Mouse (Mus musculus): ENCODE measurements around the gene Rap1gds1. TPM values are rescaled to one million over a fixed set of nuclear protein-coding genes. Genes with fewer than 3 reads are reported as not detected.
A peak's percentile ranks its signal among the peaks of the same experiment; 100 is the strongest.

The Rap1gds1 gene
- polyA plus RNA-seq, 1 experiment from 2014 or later = 14.6 TPM

- Histone ChIP-seq H3K27me3 (no peaks in the 10 kb centered on the region), H3K4me3 (replicated peaks) (no peak overlapping the region), H3K4me2 (no peak overlapping the region), H3K27ac (replicated peaks) (no peak overlapping the region), H3K9ac (no peak overlapping the region), H3K4me1 (replicated peaks) (no peaks in the 10 kb centered on the region), H3K9me3 (replicated peaks) (no peaks in the 10 kb centered on the region), H3K36me3 (replicated peaks) (no peaks in the 10 kb centered on the region)
- no peak for ATAC-seq (ENCODE audit: insufficient read depth)
- 53% methylated on average over 3 of the region's 3 CpGs for WGBS (ENCODE audit: insufficient replicate concordance)
These were observed 13.5 kb upstream of the Rap1gds1 start for GRCm38 (mm10) chr3:139088526-139088925.

GRCm38 (mm10) chr3:139083778-139084539, 9.0 kb upstream of the Rap1gds1 start:
- no peaks in the 10 kb centered on the region for H3K36me3 ChIP-seq (replicated peaks)
- no peaks in the 10 kb centered on the region for H3K27me3 ChIP-seq
- H3K4me1 ChIP-seq (replicated peaks) = no peaks in the 10 kb centered on the region
- ATAC-seq (ENCODE audit: insufficient read depth) = no peak
- H3K9ac ChIP-seq = no peak overlapping the region
- H3K4me2 ChIP-seq = no peak overlapping the region
- H3K27ac ChIP-seq (replicated peaks) = no peak overlapping the region
- H3K9me3 ChIP-seq (replicated peaks) = no peaks in the 10 kb centered on the region
- WGBS (ENCODE audit: insufficient replicate concordance) = 40% methylated on average over 5 of the region's 5 CpGs
- H3K4me3 ChIP-seq (replicated peaks) = no peak overlapping the region

DNA sequence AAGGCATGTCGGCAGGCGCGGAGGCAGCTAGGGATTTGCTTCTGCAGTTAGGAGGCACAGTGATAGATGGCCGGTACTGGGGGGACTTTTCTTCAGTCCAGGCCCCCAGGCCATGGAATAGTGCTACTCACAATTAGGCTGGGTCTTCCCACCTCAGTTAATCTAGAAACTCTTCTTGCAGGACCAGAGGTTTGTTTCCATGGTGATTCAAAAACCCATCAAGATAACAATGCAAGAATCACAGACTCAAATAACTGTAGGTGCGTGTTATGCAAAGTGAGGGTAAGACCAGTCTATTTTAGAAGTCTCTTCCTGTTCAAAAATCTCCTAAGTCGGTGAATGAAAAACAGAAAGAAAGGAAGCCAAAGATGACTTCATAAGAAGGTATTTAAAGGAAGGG, 4.8 kb upstream of the Rap1gds1 start:
- H3K4me1 ChIP-seq (replicated peaks) = peaks cover 14% of the 10 kb centered on the region
- 77% methylated on average over 6 of the region's 6 CpGs for WGBS (ENCODE audit: insufficient replicate concordance)
- no peak for ATAC-seq (ENCODE audit: insufficient read depth)

DNA sequence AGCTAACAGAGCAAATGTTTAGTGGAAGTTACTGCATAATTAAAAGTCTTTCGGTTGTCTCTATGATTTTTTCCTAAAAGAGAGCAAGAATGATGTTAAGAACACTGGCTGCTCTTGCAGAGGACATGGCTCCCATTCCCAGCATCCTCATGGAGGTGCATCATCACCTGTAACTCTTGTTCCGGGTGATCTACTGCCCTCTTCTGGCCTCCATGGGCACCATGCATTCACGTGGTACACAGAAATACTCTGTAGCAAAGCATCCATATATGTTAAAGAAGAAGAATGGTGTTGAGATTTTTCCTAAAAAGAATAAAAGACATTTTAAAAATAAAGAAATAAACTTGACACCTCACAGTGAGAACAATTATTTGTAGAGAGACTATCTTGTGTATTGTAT, 3.0 kb upstream of the Rap1gds1 start:
- no peak for ATAC-seq (ENCODE audit: insufficient read depth)
- Histone ChIP-seq H3K36me3 (replicated peaks) (no peaks in the 10 kb centered on the region), H3K9me3 (replicated peaks) (no peaks in the 10 kb centered on the region), H3K9ac (no peak overlapping the region), H3K4me1 (replicated peaks) (peaks cover 27% of the 10 kb centered on the region), H3K4me2 (no peak overlapping the region), H3K27me3 (no peaks in the 10 kb centered on the region), H3K27ac (replicated peaks) (no peak overlapping the region), H3K4me3 (replicated peaks) (no peak overlapping the region)
- WGBS (ENCODE audit: insufficient replicate concordance) = 67% methylated on average over 3 of the region's 3 CpGs

More for the DNA sequence above, 4.8 kb upstream of the Rap1gds1 start:
- Histone ChIP-seq H3K9me3 (replicated peaks) (no peaks in the 10 kb centered on the region), H3K27me3 (no peaks in the 10 kb centered on the region), H3K4me2 (no peak overlapping the region), H3K27ac (replicated peaks) (no peak overlapping the region), H3K9ac (no peak overlapping the region), H3K36me3 (replicated peaks) (no peaks in the 10 kb centered on the region), H3K4me3 (replicated peaks) (no peak overlapping the region)

DNA sequence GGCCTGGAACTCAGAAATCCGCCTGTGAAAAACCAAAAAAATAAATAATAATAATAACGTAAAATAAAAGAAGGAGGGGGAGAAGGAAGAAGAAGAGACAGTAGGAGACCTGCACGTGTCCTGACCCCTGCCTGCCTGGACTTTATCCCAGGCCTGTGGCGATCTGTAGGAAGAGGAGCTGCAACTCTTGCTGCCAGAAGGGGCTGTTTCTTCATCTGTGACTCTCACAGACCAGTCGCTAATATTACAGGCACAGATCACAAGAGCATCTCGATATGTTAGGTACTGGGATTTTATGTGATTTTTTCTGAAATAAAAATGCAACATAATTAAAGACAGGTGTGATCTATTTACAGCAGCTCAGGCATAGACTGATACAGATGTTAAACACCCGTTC, 1.1 kb upstream of the Rap1gds1 start:
- Histone ChIP-seq H3K9ac (peak overlapping the region; percentile 74), H3K4me3 (replicated peaks) (peak overlapping the region; percentile 93), H3K4me2 (peak overlapping the region; percentile 98), H3K27me3 (no peaks in the 10 kb centered on the region), H3K9me3 (replicated peaks) (no peaks in the 10 kb centered on the region), H3K4me1 (replicated peaks) (peaks cover 27% of the 10 kb centered on the region), H3K36me3 (replicated peaks) (no peaks in the 10 kb centered on the region), H3K27ac (replicated peaks) (0 out of 2 replicates have a peak overlapping the region, but pooled peaks have one; percentile 81)
- ATAC-seq (ENCODE audit: insufficient read depth) = no peak
- 7% methylated on average over 7 of the region's 7 CpGs for WGBS (ENCODE audit: insufficient replicate concordance)

DNA sequence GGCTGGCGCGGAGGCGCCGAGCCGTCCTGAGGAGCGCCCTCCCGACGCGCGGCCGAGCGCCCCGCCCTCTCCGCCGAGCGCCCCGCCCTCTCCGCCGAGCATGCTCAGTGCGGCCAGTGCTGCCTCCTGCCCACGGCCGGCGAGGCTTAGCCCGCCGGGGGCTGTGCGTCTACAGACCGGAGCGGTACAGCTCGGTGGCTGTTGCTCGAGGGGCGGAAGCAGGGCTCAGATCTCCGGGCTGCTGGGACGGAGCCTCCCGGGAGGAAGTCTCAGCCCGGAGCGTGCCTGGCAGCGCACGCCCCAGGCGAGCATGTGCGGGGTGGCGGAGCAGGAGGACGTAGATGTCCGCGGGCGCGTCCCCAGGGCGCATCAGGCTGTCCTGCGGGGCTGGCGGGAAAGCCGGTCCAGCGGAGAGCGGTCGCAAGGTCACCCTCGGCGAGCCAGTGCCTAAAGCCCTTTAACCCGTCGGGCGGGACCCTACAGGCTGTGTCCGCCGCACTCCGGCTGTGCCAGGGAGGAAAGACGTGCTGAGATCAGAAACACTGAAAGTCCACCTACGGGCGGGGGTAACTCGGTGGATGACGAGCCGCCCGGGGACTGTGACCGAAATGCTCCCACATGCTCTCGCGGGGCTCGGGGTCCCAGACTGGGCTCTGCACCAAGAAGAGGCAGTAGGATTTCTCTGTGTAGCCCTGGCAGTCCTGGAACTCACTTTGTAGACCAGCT, 495 bp upstream of the Rap1gds1 start:
- peak; percentile 98 for ATAC-seq (ENCODE audit: insufficient read depth)
- no peaks in the 10 kb centered on the region for H3K9me3 ChIP-seq (replicated peaks)
- under 1% methylated on average over 52 of the region's 72 CpGs for WGBS (ENCODE audit: insufficient replicate concordance)
- H3K4me2 ChIP-seq = peak overlapping the region; percentile 98
- no peaks in the 10 kb centered on the region for H3K27me3 ChIP-seq
- H3K9ac ChIP-seq = peak overlapping the region; percentile 74
- peaks cover 27% of the 10 kb centered on the region for H3K4me1 ChIP-seq (replicated peaks)
- no peaks in the 10 kb centered on the region for H3K36me3 ChIP-seq (replicated peaks)
- peak overlapping the region; percentile 93 for H3K4me3 ChIP-seq (replicated peaks)
- peak overlapping the region; percentile 81 for H3K27ac ChIP-seq (replicated peaks)

DNA sequence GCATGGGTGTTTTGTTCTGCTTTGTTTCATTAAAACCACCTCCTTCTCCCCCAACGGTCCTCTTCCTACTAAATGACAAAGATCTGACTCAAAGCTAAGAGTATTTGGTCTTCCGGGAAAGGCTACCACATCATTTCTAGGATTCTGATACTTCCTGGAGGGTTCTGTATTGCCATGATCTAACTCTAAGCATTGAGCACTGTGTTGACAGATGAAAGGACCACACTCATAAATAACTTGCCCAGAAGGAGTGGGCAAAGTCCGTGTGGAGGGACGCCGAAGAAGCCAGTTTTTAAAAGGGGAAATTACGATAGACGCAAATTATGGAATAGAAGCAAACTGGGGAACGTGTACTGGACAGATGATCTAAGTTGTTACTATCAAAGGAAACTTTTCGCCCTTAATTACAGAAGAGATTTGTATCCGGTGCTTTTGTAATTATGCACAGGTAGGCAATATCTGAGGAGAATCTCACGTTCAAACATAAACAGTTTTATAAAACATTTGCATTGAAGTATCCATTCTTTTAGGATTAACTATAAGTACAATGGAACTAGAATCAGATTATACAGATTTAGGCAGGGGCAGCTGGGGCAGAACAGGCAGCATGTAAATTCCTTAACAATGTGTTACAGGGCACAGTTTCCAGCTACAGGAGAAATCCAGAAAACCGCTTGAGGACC, 1.1 kb downstream of the Rap1gds1 start:
- Histone ChIP-seq H3K4me1 (replicated peaks) (peaks cover 27% of the 10 kb centered on the region), H3K4me3 (replicated peaks) (peak overlapping the region; percentile 93), H3K27ac (replicated peaks) (peak overlapping the region; percentile 92), H3K9ac (peak overlapping the region; percentile 83), H3K9me3 (replicated peaks) (no peaks in the 10 kb centered on the region), H3K36me3 (replicated peaks) (no peaks in the 10 kb centered on the region), H3K4me2 (peak overlapping the region; percentile 98), H3K27me3 (no peaks in the 10 kb centered on the region)
- no peak for ATAC-seq (ENCODE audit: insufficient read depth)
- WGBS (ENCODE audit: insufficient replicate concordance) = 1% methylated on average over 12 of the region's 12 CpGs

DNA sequence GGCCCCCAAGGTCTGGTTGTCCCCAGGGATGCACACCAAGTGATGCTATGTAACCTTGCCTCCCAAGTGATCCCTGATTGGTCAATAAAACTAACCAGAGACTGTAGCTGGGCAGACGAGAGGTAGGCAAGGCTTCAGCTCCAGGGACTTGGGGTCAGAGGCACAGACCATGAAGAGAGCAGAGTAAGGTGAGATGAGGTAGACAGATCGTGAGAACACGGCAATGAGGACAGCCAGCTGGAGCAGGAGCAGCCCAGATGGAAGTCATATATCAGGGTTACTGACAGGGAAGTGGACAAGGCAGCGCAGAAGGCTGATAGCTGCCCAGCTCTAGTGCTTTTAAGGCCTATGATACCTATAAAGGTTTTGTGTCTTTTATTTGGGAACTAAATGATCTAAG, 5.5 kb downstream of the Rap1gds1 start:
- Histone ChIP-seq H3K4me3 (replicated peaks) (no peak overlapping the region), H3K4me1 (replicated peaks) (peaks cover 10% of the 10 kb centered on the region), H3K36me3 (replicated peaks) (no peaks in the 10 kb centered on the region), H3K4me2 (no peak overlapping the region), H3K9me3 (replicated peaks) (no peaks in the 10 kb centered on the region), H3K27ac (replicated peaks) (no peak overlapping the region), H3K27me3 (no peaks in the 10 kb centered on the region), H3K9ac (no peak overlapping the region)
- WGBS (ENCODE audit: insufficient replicate concordance) = 52% methylated on average over 4 of the region's 4 CpGs
- ATAC-seq (ENCODE audit: insufficient read depth) = no peak

- H3K4me1 ChIP-seq (replicated peaks) = no peaks in the 10 kb centered on the region
- ATAC-seq (ENCODE audit: insufficient read depth) = no peak
These were observed 10.9 kb downstream of the Rap1gds1 start for GRCm38 (mm10) chr3:139064076-139064475.

DNA sequence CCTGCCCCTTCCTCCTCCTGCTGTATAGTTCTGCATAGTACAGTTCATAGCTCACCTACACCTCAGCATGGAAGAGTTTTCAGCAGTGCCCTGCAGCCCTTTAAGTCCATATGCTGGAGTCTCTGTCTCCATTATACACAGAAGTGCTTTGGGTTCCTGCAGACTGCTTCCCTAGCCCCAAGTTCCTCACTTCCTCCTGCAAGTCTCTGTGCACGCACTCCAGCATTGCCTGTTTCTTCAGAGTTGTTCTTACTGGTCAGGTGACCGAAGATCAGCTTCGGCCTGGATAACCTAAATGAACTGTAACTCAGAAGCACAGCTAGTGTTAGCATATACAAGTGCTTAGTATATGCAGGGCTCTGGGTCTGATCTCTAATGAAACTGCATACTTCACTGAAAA, 12.9 kb downstream of the Rap1gds1 start:
- Histone ChIP-seq H3K9me3 (replicated peaks) (no peaks in the 10 kb centered on the region), H3K27me3 (no peaks in the 10 kb centered on the region)
- ATAC-seq (ENCODE audit: insufficient read depth) = 0 out of 2 replicates have a peak, but pooled peaks have one; percentile 18

More at GRCm38 (mm10) chr3:139064076-139064475, 10.9 kb downstream of the Rap1gds1 start:
- Histone ChIP-seq H3K27me3 (no peaks in the 10 kb centered on the region), H3K4me2 (no peak overlapping the region), H3K4me3 (replicated peaks) (no peak overlapping the region), H3K36me3 (replicated peaks) (no peaks in the 10 kb centered on the region), H3K9me3 (replicated peaks) (no peaks in the 10 kb centered on the region), H3K9ac (no peak overlapping the region), H3K27ac (replicated peaks) (no peak overlapping the region)
- 77% methylated on average over 9 of the region's 9 CpGs for WGBS (ENCODE audit: insufficient replicate concordance)

More for the DNA sequence above, 12.9 kb downstream of the Rap1gds1 start:
- H3K9ac ChIP-seq = no peak overlapping the region
- no peaks in the 10 kb centered on the region for H3K4me1 ChIP-seq (replicated peaks)
- no peak overlapping the region for H3K27ac ChIP-seq (replicated peaks)
- no peak overlapping the region for H3K4me3 ChIP-seq (replicated peaks)
- WGBS (ENCODE audit: insufficient replicate concordance) = 44% methylated on average over 3 of the region's 3 CpGs
- H3K4me2 ChIP-seq = no peak overlapping the region
- H3K36me3 ChIP-seq (replicated peaks) = no peaks in the 10 kb centered on the region
